Mouse (Mus musculus) neural tube, embryonic 12.5 days (tissue): Measurements from ENCODE around the gene Macrod2. TPM values are rescaled to one million over a fixed set of nuclear protein-coding genes. Genes with fewer than 3 reads are reported as not detected.

Source experiments
- ATAC-seq: fragments of 200-750 bp; cut with Nextera tagmentation; 2 replicates; pipeline ENCODE4 v1.8.0; 2017; ENCODE audit warnings: low read depth, mild to moderate bottlenecking, moderate TSS enrichment, moderate library complexity; ENCODE audit not compliant: low FRiP score
- H3K27ac ChIP-seq: fragments of 300-500 bp; sonication (generic); 2 replicates; pipeline ENCODE4 v1.5.1; 2016
- H3K27me3 ChIP-seq: fragments of 300-500 bp; sonication (generic); replicated peaks from 2 replicates; pipeline ENCODE4 v1.6.1; 2016; ENCODE audit warnings: mild to moderate bottlenecking
- H3K36me3 ChIP-seq: fragments of 300-500 bp; sonication (generic); 2 replicates; pipeline ENCODE4 v1.6.1; 2016; ENCODE audit warnings: mild to moderate bottlenecking
- H3K4me1 ChIP-seq: fragments of 300-500 bp; sonication (generic); 2 replicates; pipeline ENCODE4 v1.6.1; 2016
- H3K4me2 ChIP-seq: fragments of 300-500 bp; sonication (generic); replicated peaks from 2 replicates; pipeline ENCODE4 v1.6.1; 2016; ENCODE audit warnings: mild to moderate bottlenecking
- H3K4me3 ChIP-seq: fragments of 300-500 bp; sonication (generic); 2 replicates; pipeline ENCODE4 v1.5.1; 2016
- H3K9ac ChIP-seq: fragments of 300-500 bp; sonication (generic); 2 replicates; pipeline ENCODE4 v1.6.1; 2016; ENCODE audit warnings: mild to moderate bottlenecking
- H3K9me3 ChIP-seq: fragments of 300-500 bp; sonication (generic); 2 replicates; pipeline ENCODE4 v1.6.1; 2016; ENCODE audit warnings: mild to moderate bottlenecking
- WGBS: fragments of 180-500 bp; shearing (Covaris S2); methylation state at CpG from one replicate; pipeline ENCODE4 v1.1.7; 2016; 5-methylcytosine and 5-hydroxymethylcytosine counted together
- polyA plus RNA-seq: library from polyadenylated mRNA; unstranded; fragments of >200 nt; fragmentation: Nextera tagmentation; extraction: Ambion mirVana; gene quantifications from 2 replicates; pipeline ENCODE4 v1.2.1, GENCODE M21; 2016

Gene Macrod2
- polyA plus RNA-seq, 1 experiment from 2014 or later = 53.8 TPM

DNA sequence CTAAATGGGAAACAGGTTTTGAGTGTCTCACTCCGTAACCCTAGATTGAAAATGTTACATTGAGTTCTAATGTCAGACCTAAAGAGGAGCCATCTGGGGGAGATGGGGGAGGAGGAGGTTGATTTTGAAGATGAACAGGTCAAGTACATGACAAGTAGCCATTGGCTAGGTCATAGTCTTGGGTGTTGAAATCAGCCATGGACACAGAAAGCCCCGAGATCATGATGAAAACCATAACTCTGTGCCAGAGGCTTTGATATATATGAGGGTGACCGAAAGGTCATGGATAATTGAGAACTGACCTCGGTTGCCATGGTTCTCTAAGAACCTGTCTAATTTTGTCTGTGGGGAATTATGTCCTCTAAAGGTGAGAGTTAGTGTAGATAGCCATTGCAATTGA lies 1405.1 kb downstream of the Macrod2 start:
- Histone ChIP-seq H3K4me1 (no peaks in the 10 kb centered on the region), H3K27me3 (no peaks in the 10 kb centered on the region), H3K4me3 (no peak overlapping the region), H3K27ac (no peak overlapping the region), H3K9ac (no peak overlapping the region), H3K36me3 (no peaks in the 10 kb centered on the region), H3K4me2 (no peak overlapping the region), H3K9me3 (no peaks in the 10 kb centered on the region)
- no peak for ATAC-seq
- WGBS = 52% methylated on average over 4 of the region's 4 CpGs

DNA sequence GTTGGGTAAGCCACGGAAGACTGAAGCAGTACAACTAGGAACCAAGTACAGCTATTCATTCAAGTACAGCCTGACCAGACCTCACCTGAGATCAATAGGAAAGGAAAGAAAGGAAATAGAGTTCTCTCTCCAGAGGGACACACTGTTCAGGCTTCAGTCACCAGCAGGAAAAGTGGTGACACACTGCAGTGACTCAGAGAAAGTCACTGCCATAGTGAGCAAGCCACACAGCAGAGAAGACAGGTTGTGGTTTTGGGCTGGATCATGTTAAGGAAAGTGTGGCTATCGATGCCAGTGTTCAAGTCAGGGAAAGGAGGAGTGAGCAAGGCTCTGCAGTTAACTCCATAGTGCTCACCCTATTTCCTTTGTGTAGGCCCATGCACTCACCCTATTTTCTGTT lies 1405.8 kb downstream of the Macrod2 start:
- Histone ChIP-seq H3K9ac (no peak overlapping the region), H3K9me3 (no peaks in the 10 kb centered on the region), H3K27ac (no peak overlapping the region), H3K4me2 (no peak overlapping the region), H3K4me3 (no peak overlapping the region), H3K27me3 (no peaks in the 10 kb centered on the region), H3K4me1 (no peaks in the 10 kb centered on the region), H3K36me3 (no peaks in the 10 kb centered on the region)
- WGBS = 71% methylated on average over 2 of the region's 2 CpGs
- ATAC-seq = no peak

DNA sequence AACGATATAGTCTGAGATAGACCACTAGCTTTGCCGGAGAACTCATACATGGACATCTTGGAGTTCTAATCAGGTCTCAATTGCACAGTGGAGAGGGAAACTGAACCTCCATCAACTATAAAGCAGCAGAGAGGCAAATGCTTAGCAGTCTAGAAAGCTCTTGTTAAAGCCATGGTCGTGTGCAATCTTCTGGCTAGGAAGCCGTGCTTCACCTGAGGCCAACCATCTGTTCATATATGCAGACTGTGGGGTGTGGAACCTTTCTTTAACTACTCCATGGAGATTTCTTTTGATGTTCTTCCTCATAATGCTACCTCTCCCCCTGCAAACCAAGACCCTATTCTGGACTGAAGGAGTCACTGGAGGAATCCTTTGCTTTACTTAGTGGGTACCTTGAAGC lies 1421.2 kb downstream of the Macrod2 start:
- Histone ChIP-seq H3K4me1 (no peaks in the 10 kb centered on the region), H3K4me3 (no peak overlapping the region), H3K9ac (no peak overlapping the region), H3K4me2 (no peak overlapping the region), H3K27ac (no peak overlapping the region), H3K27me3 (no peaks in the 10 kb centered on the region), H3K36me3 (no peaks in the 10 kb centered on the region), H3K9me3 (no peaks in the 10 kb centered on the region)
- no peak for ATAC-seq
- 90% methylated on average over 4 of the region's 4 CpGs for WGBS

DNA sequence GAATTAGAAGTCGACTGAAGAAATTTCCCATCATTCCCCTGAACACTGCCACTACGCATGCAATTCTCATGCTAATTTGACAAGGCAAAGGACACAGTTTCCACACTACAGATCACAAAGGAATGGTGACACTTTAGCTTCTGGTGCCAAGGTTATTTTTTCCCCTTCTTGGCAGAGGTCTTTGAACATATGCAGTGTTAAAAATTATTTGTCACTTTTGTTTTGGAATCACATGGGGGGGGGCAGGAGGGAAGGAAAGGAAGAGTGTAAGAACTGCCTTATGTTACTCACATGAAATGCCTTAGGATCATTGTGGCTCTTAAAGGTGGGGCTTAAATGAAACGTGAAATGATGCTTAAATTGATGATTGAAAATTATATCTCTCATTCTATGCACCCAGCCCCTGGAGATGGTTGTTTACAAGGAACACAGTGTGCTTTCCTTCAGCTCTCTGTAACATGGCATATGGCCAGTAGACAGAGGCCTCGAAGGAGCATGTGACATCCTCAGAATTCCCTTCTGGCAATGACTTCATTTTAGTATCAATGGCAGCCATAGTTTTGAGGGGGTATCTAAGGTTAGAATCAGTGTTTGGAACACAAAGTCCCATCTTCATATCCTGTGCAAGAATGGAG lies 1422.6 kb downstream of the Macrod2 start:
- Histone ChIP-seq H3K27me3 (no peaks in the 10 kb centered on the region), H3K4me3 (no peak overlapping the region), H3K4me2 (no peak overlapping the region), H3K27ac (no peak overlapping the region), H3K9me3 (no peaks in the 10 kb centered on the region), H3K4me1 (no peaks in the 10 kb centered on the region), H3K36me3 (no peaks in the 10 kb centered on the region), H3K9ac (no peak overlapping the region)
- no peak for ATAC-seq
- WGBS = 78% methylated on average over 4 of the region's 4 CpGs

DNA sequence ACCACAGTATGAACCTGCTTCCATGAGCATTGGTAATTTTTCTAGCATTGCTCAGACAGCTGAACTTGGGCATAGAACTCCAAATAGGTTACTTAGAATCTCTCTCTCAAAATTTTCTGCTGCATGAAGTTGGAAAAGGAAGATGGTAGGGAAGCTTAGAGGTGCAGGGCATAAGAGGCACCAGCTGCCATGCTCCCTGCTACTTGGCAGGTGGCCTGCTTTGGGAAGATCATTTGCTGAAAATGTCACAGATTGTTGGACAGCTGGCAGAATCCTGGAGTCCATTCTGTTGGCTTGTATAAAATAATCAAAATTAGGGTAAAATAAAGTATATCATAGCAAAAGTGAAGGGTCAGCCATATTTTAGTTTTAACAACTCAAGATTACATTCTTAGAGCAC lies 1425.7 kb downstream of the Macrod2 start:
- Histone ChIP-seq H3K4me1 (no peaks in the 10 kb centered on the region), H3K4me3 (no peak overlapping the region), H3K9me3 (no peaks in the 10 kb centered on the region), H3K36me3 (no peaks in the 10 kb centered on the region), H3K27me3 (no peaks in the 10 kb centered on the region), H3K9ac (no peak overlapping the region), H3K27ac (no peak overlapping the region), H3K4me2 (no peak overlapping the region)
- ATAC-seq = no peak

DNA sequence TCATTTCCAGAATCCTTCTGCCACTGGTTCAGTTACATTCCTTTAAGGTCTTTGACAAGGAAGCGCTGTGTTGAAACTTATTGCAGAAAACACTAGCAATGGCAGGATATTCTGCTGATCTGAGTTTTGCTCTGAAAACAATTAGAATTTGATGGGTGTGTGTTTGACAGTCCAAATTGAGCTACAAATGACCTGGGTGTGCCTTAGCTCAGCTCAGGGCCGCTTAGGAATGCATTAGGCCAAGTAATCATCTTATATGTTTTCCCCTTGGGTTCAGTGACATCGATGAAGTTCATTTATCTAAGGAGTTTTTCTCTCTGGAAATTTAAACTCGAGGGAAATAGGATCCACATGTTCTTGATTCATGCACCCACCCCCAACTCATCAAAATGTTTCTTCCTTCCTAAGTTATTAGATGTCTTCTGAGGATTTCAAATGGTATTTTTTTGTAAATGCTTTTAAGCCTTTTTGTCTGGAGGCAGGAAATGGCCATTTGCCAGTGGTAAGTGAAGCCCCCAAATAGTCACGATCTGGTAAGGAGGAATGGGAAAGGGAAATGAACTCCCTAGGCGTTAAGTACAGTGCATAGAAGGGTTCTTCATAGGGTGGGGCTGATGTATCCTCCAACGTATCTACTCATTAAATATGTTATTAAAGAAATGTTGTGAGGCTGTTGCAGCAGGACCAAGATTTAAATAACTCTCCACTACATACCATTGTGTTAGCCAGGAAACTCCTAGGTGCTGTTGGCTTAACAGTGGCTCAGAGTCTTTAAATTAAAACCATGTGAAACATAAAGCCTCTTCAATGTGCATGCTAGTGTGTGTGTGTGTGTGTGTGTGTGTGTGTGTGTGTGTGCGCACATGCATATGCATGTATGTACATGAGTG lies 1430.7 kb downstream of the Macrod2 start:
- no peaks in the 10 kb centered on the region for H3K9me3 ChIP-seq
- no peaks in the 10 kb centered on the region for H3K4me1 ChIP-seq
- H3K27me3 ChIP-seq = no peaks in the 10 kb centered on the region
- no peak for ATAC-seq
- no peak overlapping the region for H3K4me2 ChIP-seq
- H3K9ac ChIP-seq = no peak overlapping the region
- H3K36me3 ChIP-seq = no peaks in the 10 kb centered on the region
- no peak overlapping the region for H3K4me3 ChIP-seq
- no peak overlapping the region for H3K27ac ChIP-seq
- 74% methylated on average over 8 of the region's 8 CpGs for WGBS

DNA sequence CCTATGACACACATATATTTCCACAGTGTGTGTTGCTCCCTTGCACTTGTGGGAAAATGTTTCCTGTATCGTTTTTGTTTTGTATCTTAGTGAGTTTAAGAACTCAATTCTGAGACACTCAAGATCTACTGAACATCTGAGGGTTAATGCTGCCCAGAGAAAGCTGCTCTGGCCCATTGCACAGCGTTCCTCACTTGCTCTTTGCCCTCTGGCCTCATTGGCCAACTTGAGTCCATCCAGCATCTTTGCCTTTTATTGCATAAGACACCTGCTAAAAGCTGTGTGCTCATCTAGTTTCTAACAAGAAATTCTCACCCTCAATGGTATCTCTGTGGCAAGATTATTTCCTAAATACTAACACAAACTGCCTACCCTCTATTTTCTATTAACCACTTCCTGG lies 1435.4 kb downstream of the Macrod2 start:
- Histone ChIP-seq H3K4me3 (no peak overlapping the region), H3K27ac (no peak overlapping the region), H3K27me3 (no peaks in the 10 kb centered on the region), H3K36me3 (no peaks in the 10 kb centered on the region), H3K4me1 (no peaks in the 10 kb centered on the region), H3K4me2 (no peak overlapping the region), H3K9me3 (no peaks in the 10 kb centered on the region), H3K9ac (no peak overlapping the region)
- 78% methylated on average over 2 of the region's 2 CpGs for WGBS
- no peak for ATAC-seq

DNA sequence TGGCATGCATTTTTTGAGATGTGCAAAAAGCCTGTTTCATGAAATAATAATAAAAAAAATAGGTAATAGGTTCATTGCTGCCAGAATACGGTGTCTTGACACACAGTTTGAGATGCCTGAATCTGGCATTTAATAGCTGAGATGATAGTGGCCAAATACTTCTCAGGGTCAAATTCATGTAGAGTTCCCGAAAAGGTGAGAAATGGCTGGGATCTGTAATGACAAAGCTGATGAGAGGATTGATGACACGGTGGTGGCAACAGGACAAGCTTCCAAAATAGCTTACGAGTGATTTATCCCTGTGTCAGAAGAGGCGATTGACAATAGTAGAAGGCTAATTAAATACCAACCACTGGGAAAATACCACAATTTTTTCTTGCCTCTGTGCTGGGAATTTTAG lies 1436.4 kb downstream of the Macrod2 start:
- ATAC-seq = no peak
- 88% methylated on average over 5 of the region's 5 CpGs for WGBS
- no peak overlapping the region for H3K9ac ChIP-seq

DNA sequence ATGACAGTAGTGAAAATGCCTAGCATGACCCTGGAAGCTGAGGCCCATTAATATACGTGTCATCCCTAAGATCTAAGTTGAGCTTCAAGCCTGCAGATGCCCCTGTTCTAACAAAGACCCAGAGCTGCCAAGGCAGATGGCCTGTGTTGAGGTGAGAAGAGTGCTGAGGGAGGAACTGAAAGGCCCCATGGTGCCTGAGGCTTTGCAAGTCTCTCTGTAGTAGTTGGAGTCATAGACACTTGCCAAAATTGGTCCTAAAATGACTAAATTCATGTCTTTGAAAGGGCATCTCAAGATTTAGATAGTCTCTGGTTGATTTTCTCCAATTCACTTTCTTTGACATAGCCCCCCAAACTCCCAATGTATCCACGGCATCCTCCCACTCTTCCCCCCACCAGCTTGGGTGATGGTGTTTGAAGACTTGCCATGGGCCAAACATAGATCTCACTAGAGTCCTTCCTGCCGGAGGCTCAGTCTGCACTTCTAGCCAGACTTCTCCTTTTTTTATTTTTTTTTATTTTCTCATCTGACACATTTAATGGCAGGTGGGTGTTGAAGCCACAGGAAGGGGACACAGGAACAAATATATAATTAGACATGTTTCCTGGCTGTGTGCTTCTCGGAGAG lies 1439.2 kb downstream of the Macrod2 start:
- ATAC-seq = no peak
- Histone ChIP-seq H3K27ac (no peak overlapping the region), H3K36me3 (no peaks in the 10 kb centered on the region), H3K27me3 (no peaks in the 10 kb centered on the region), H3K4me1 (no peaks in the 10 kb centered on the region), H3K4me2 (no peak overlapping the region), H3K4me3 (no peak overlapping the region), H3K9me3 (no peaks in the 10 kb centered on the region), H3K9ac (no peak overlapping the region)
- 91% methylated on average over 4 of the region's 4 CpGs for WGBS

More for the DNA sequence above, 1436.4 kb downstream of the Macrod2 start:
- H3K36me3 ChIP-seq = no peaks in the 10 kb centered on the region
- no peak overlapping the region for H3K4me2 ChIP-seq
- H3K4me3 ChIP-seq = no peak overlapping the region
- no peaks in the 10 kb centered on the region for H3K9me3 ChIP-seq
- no peak overlapping the region for H3K27ac ChIP-seq
- H3K4me1 ChIP-seq = no peaks in the 10 kb centered on the region
- no peaks in the 10 kb centered on the region for H3K27me3 ChIP-seq

DNA sequence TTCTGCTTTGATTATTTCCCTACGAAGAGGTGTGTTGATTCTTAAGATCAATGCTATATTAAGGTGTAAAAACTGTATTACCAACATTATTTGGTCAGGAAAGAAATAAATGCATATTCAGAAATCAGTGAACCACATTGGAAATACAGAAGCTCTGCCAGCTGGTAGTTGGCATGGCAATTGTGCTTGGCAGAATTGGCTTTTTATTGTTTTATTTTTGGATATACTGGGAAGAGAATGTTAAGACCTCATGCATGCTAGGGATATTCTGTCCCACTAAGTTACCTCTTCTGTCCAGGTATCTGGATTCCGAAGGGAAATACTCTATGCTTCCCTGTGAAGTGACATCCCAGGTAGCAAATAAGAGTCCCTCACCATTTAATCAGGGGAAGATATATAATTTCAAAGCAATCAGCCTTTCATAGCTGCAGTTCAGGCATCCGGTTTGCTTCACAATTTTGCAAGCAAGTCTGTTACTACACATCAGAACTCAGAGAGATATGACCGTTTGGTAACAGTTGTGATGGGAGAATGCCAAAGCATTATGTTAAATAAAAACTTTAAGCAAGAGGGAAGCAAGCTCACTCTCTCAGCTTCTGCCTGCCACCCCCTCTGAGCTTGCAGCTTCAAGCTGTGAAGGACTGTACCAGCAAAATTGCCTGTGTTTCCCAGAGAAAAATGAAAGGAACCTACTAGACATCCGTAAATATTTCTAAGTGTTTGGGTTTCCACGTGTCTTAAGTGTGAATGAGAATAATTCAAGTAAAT lies 1449.5 kb downstream of the Macrod2 start:
- no peak overlapping the region for H3K4me2 ChIP-seq
- no peak overlapping the region for H3K9ac ChIP-seq
- no peak overlapping the region for H3K27ac ChIP-seq
- WGBS = 86% methylated on average over 6 of the region's 6 CpGs
- no peaks in the 10 kb centered on the region for H3K36me3 ChIP-seq
- ATAC-seq = no peak
- no peaks in the 10 kb centered on the region for H3K27me3 ChIP-seq
- no peaks in the 10 kb centered on the region for H3K4me1 ChIP-seq
- H3K9me3 ChIP-seq = no peaks in the 10 kb centered on the region
- no peak overlapping the region for H3K4me3 ChIP-seq

DNA sequence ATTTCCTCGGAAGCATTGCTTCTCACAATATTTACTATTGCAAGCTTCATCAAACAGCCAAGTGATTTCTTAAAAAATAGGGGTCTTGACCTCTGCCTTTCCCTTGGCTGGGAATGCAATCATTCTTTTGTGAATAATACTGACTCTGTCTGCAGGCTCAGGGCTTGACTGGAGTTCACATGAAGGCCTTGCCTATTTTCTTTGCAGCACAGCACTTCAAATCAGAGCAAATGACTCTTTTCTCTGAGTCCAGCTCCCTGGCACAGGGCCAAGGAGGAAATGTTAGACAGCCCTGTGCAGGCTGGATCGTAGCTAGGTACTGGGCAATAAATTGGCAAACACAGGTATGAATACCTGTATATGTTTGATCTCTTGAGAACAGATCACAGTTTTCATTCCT lies 1464.1 kb downstream of the Macrod2 start:
- WGBS = 20% methylated on average over 2 of the region's 2 CpGs
- H3K4me2 ChIP-seq = no peak overlapping the region
- no peak overlapping the region for H3K4me3 ChIP-seq
- no peaks in the 10 kb centered on the region for H3K36me3 ChIP-seq
- H3K27ac ChIP-seq = no peak overlapping the region
- no peaks in the 10 kb centered on the region for H3K27me3 ChIP-seq
- ATAC-seq = peak; percentile 33; the same call in 1 of the 2 replicates
- H3K9ac ChIP-seq = no peak overlapping the region
- no peaks in the 10 kb centered on the region for H3K9me3 ChIP-seq
- no peaks in the 10 kb centered on the region for H3K4me1 ChIP-seq

DNA sequence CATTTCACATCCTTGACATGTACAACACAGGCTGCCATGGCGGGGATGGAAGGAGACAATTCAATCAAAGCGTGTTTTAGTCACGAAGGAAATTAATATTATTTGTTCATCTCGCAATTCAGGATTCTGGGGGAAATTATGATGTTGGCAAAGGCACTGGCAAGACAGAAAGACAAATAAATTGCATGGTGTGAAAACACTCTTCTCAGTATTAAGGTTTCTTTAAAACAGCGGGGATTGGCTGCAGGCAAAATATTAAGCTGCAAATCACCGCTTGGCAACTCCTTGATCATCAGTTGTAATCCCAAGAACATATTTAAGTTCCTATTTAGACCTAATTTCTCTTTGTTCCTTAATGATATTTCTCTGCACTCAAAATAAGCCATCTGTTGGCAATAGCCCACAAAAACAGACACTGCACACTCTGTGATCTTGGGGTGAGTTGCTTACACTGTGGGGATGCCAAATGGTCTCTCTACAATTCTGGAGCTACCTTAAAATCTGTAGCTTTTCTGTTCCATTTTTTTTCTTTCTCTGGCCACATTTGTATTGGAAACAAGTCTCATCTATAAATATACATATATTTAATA lies 1466.7 kb downstream of the Macrod2 start:
- Histone ChIP-seq H3K9me3 (no peaks in the 10 kb centered on the region), H3K4me2 (no peak overlapping the region), H3K9ac (no peak overlapping the region), H3K4me1 (no peaks in the 10 kb centered on the region), H3K27me3 (no peaks in the 10 kb centered on the region), H3K4me3 (no peak overlapping the region), H3K27ac (no peak overlapping the region), H3K36me3 (no peaks in the 10 kb centered on the region)
- WGBS = 91% methylated on average over 6 of the region's 6 CpGs
- no peak for ATAC-seq
